Mouse (Mus musculus) cerebellum, adult 2 months (tissue): Measurements from ENCODE around the gene Tmco4. TPM values are rescaled to one million over a fixed set of nuclear protein-coding genes. Genes with fewer than 3 reads are reported as not detected.

ENCODE experiments used
- DNase-seq, 2 experiments: peaks; one replicate each; pipeline ENCODE4 v3.0.0; 2021
- H3K27ac ChIP-seq: fragments of 200-500 bp; 2 replicates; pipeline ENCODE4 v1.5.1; 2012; ENCODE audit warnings: low read length, control low read depth, inconsistent platforms; ENCODE audit not compliant: insufficient read depth
- H3K27me3 ChIP-seq: fragments of 200-500 bp; 2 replicates; pipeline ENCODE4 v1.6.1; 2012; ENCODE audit warnings: inconsistent platforms, mild to moderate bottlenecking, low read length, moderate library complexity; ENCODE audit not compliant: control insufficient read depth, insufficient read depth
- H3K4me1 ChIP-seq: fragments of 200-500 bp; 2 replicates; pipeline ENCODE4 v1.6.1; 2011; ENCODE audit warnings: low read length; ENCODE audit not compliant: control insufficient read depth, insufficient read depth
- H3K4me3 ChIP-seq: fragments of 200-500 bp; replicated peaks from 2 replicates; pipeline ENCODE3; 2011; ENCODE audit warnings: mild to moderate bottlenecking, low read depth, low read length, control low read depth; ENCODE audit not compliant: insufficient read depth
- CTCF ChIP-seq: fragments of 200-500 bp; IDR thresholded peaks from 2 replicates; pipeline ENCODE4 v1.5.1; 2011; ENCODE audit warnings: low read depth, mild to moderate bottlenecking, control low read depth, low read length, moderate library complexity, borderline replicate concordance; ENCODE audit not compliant: insufficient read depth
- POLR2A ChIP-seq: fragments of 200-500 bp; IDR thresholded peaks from 2 replicates; pipeline ENCODE4 v1.6.1; 2011; ENCODE audit warnings: low read length, control low read depth, borderline replicate concordance; ENCODE audit not compliant: insufficient read depth
- WGBS: fragments of 180-500 bp; shearing (Covaris S2); methylation state at CpG from one replicate; pipeline ENCODE4 v1.1.7; 2018; 5-methylcytosine and 5-hydroxymethylcytosine counted together
- polyA plus RNA-seq: library from polyadenylated mRNA; depleted of rRNA; stranded (reverse); fragments of >200 nt; gene quantifications from 2 replicates; pipeline ENCODE4 v1.2.3, GENCODE M21; 2012

Gene Tmco4
- polyA plus RNA-seq, 1 experiment = 2.4 TPM

DNA sequence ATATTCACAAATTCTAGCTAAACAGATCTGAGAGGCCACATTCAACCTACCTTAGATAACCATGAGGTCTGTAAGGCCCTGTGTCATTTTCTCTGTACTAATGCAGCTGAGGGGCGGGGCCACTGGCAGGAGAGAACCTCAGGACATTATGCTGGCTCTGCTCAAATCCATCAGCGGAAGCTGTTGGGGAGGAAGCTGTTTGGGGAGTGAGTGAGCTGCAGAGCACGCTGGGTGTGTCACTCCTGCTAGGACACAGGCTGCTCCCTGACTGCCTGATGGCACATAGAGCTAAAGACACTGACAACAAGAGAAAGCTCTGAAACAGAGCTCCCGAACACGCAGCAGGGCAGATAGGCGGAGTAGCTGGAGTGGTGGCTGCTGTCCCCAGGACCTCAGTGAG lies 58.0 kb downstream of the Tmco4 start:
- TF ChIP-seq POLR2A (no peak), CTCF (no peak)
- Histone ChIP-seq H3K4me1 (no peaks in the 10 kb centered on the region), H3K27ac (no peak overlapping the region), H3K4me3 (no peak overlapping the region), H3K27me3 (no peaks in the 10 kb centered on the region)
- WGBS = 72% methylated on average over 6 of the region's 6 CpGs
- no peak for DNase-seq

GRCm38 (mm10) chr4:139032521-139032920 lies 59.8 kb downstream of the Tmco4 start:
- DNase-seq = no peak
- Histone ChIP-seq H3K27ac (no peak overlapping the region), H3K4me1 (no peaks in the 10 kb centered on the region; the same call in 1 of the 2 replicates), H3K4me3 (no peak overlapping the region), H3K27me3 (no peaks in the 10 kb centered on the region)
- 50% methylated on average over 12 of the region's 12 CpGs for WGBS
- no peak for TF ChIP-seq POLR2A
- TF ChIP-seq CTCF = no peak

DNA sequence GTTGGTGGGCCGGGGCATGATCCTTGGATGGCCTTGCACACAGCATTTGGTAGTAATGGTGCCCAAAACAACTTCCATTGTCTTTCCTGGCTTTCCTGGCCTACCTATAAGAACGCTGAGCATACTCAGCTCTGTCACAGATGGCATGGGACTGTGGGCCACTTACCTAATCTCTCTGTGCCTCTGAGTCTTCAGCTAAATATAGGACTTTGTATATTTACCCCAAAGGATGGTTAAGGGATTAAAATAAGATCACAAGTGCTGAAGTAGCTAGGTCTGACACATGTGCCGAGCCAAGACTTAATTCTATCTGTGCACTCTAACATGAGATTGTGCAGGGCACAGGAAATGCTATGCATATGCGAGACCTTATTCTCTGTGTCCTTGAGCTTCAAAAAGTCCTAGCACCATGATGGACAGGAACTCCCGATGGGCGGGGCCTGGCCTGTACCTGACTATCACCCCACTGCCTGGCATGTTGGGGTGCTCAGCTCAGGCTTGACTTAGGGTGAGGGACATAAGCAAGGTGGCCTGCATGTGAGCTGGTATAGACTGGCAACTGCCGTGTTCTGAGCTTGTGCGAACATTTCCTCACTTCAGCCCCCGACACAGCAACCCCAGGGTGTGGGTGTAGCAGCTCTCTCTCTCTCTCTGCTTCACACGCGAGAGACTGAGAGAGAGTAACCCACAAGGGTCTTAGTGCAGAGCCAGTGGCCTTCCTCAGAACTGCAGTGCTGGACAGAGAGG lies 60.7 kb downstream of the Tmco4 start:
- Histone ChIP-seq H3K27me3 (no peaks in the 10 kb centered on the region), H3K4me3 (no peak overlapping the region), H3K27ac (no peak overlapping the region), H3K4me1 (no peaks in the 10 kb centered on the region; the same call in 1 of the 2 replicates)
- no peak for DNase-seq
- 87% methylated on average over 11 of the region's 11 CpGs for WGBS
- TF ChIP-seq POLR2A = no peak
- no peak for TF ChIP-seq CTCF

DNA sequence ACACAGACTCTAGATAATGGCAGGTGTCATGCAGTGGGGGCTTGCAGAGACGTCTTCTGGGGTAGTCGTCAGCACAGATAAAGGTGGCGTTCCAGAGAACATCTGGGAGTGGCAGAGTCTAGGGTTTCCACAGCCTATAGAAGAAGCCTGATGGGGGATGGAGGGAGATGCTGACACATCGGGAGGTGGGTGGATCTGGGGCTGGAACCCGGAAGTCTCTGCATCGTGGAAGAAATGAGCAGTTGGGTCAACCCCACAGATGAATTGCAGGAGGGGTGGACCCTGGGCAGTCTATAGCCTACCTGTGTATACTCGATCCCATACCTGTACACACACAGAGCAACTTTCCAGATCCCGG lies 61.3 kb downstream of the Tmco4 start:
- TF ChIP-seq CTCF = no peak
- no peak for TF ChIP-seq POLR2A
- WGBS = 92% methylated on average over 8 of the region's 8 CpGs
- Histone ChIP-seq H3K4me1 (no peaks in the 10 kb centered on the region; the same call in 1 of the 2 replicates), H3K27me3 (no peaks in the 10 kb centered on the region), H3K4me3 (no peak overlapping the region), H3K27ac (no peak overlapping the region)
- DNase-seq = no peak

DNA sequence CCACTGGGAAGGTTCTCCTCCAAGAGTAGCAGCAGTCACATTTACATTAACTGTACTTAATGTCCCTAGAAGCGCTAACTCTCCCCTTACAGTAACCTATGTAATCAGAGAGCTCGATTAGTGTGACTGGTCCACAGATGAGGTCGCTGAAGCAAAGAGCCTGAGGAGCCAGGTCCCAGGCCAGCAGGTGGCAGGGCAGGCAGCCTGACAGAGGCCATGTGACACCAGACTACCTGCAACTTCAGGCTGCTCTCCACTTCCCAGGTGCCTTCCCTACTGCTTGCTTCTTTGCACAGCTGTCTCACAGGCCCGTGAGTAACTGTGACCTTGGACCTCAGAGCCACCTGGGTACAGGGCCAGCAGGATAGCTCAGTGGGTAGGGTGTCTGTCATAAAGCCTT lies 61.9 kb downstream of the Tmco4 start:
- no peak overlapping the region for H3K27ac ChIP-seq
- WGBS = 65% methylated on average over 4 of the region's 4 CpGs
- no peak overlapping the region for H3K4me3 ChIP-seq
- no peak for TF ChIP-seq POLR2A
- no peak for TF ChIP-seq CTCF
- no peaks in the 10 kb centered on the region for H3K27me3 ChIP-seq
- no peaks in the 10 kb centered on the region; the same call in 1 of the 2 replicates for H3K4me1 ChIP-seq
- no peak for DNase-seq

GRCm38 (mm10) chr4:139034942-139035341 lies 62.3 kb downstream of the Tmco4 start:
- Histone ChIP-seq H3K27ac (no peak overlapping the region), H3K4me1 (no peaks in the 10 kb centered on the region; the same call in 1 of the 2 replicates), H3K4me3 (no peak overlapping the region), H3K27me3 (no peaks in the 10 kb centered on the region)
- no peak for TF ChIP-seq CTCF
- no peak for TF ChIP-seq POLR2A
- 84% methylated on average over 3 of the region's 3 CpGs for WGBS
- DNase-seq = no peak

DNA sequence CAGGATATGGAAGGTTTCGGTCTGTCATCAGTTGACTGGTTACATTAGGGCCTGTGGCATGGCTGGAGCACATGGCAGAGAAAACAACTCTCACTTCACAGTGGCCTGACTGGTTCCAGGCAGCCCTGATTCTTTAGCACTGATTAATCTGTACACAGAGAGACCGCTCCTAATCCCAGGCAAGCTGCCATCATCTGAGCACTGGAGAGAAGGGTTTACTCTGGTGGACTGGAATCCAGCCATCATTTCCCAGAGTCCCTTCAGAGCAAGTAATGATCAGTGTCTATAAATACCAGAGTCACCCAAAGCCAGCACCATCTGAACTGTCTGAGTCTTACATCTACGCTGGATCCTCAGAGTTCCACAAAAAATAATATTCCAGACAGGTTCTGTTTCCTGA lies 63.1 kb downstream of the Tmco4 start:
- no peak overlapping the region for H3K27ac ChIP-seq
- H3K4me1 ChIP-seq = no peaks in the 10 kb centered on the region; the same call in 1 of the 2 replicates
- no peak overlapping the region for H3K4me3 ChIP-seq
- no peaks in the 10 kb centered on the region for H3K27me3 ChIP-seq
- DNase-seq = no peak
- TF ChIP-seq POLR2A (no peak), CTCF (no peak)
- 67% methylated on average over 3 of the region's 3 CpGs for WGBS

GRCm38 (mm10) chr4:139037795-139038607 lies 65.3 kb downstream of the Tmco4 start:
- no peaks in the 10 kb centered on the region; the same call in 1 of the 2 replicates for H3K4me1 ChIP-seq
- no peak overlapping the region for H3K27ac ChIP-seq
- no peaks in the 10 kb centered on the region for H3K27me3 ChIP-seq
- 23% methylated on average over 17 of the region's 17 CpGs for WGBS
- TF ChIP-seq CTCF = no peak
- TF ChIP-seq POLR2A = no peak
- peak in 1 of 2 experiments; percentile 11 for DNase-seq
- no peak overlapping the region for H3K4me3 ChIP-seq
